Mouse (Mus musculus) Muller cell, postnatal 12 days (primary cell): ENCODE data around the gene Lhfpl2.
A peak's percentile ranks its signal among the peaks of the same experiment; 100 is the strongest.
"Not testable (repeated sequence)": the region's sequence is repeated elsewhere in the genome, so short reads cannot be mapped to it uniquely, and the experiment has no call there.

ENCODE experiments used
- DNase-seq: peaks from one replicate; pipeline ENCODE4 v3.0.0-alpha.2; 2015; ENCODE audit errors: inconsistent ontology term

Gene Lhfpl2

GRCm38 (mm10) chr13:94057563-94058560 lies at the start of gene Lhfpl2:
TSS of gene Lhfpl2 (plus strand) at chr13:94057796.
- DNase-seq = peak; percentile 86

DNA sequence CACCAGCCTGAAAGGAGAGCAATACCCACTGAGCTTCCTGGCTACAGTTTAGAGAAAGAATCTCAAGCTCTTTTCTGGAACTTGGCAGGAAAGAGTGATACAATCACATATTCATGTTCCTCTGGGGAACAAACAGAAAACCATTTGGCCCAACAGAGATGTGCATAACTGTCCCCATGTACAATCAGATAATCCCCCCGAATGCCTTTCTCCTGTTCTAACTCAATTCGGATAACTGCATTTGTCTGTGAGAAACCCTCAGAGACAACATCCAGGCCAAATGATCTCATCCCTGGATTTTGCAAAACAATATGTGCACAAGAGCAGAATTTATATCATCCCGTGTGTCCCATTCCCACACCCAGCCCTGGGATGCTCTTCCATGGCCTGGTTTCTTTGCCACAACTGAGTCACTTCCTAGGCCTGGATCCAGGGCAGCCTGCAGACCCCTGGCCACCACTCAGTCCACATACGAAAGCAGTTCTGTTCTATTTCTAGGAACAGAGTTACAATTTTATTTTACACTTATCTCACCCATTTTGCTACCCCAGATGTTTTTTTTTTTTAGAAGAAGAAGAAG lies 45.5 kb upstream of the Lhfpl2 start:
- peak; percentile 89 for DNase-seq

DNA sequence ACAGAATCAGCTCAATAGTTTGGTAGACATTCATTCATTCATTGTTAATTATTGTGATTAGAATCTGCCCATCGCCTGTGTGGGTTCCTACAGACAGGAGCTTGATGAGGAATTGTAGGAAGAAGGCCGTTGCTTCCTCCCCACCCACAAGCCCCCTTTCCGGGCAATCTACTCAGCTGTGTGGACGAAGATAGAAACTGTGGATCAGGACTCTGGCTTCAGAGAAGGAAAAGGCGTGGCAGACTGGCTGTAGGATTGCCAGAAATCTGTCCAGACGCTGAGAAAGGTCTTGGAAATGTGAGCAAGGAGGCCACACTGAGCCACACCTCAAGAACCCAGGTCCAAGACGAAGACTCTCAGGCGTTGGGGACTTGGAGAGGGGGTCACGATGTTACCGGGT lies 43.6 kb upstream of the Lhfpl2 start:
- DNase-seq = no peak

DNA sequence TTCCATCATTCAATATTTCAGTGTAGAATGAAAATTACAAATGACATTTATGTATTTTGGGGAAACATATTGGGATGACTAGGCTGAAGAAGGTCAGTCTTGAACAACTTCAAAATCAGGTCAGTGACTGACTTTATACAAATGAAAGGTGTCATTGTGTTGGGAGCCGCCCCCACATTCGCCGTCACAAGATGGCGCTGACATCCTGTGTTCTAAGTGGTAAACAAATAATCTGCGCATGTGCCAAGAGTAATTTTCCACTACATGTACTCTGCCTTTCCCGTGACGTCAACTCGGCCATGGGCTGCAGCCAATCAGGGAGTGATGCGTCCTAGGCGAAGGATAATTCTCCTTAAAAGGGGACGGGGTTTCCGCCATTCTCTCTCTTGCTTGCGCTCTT lies 33.0 kb upstream of the Lhfpl2 start:
- DNase-seq = not testable (repeated sequence)

DNA sequence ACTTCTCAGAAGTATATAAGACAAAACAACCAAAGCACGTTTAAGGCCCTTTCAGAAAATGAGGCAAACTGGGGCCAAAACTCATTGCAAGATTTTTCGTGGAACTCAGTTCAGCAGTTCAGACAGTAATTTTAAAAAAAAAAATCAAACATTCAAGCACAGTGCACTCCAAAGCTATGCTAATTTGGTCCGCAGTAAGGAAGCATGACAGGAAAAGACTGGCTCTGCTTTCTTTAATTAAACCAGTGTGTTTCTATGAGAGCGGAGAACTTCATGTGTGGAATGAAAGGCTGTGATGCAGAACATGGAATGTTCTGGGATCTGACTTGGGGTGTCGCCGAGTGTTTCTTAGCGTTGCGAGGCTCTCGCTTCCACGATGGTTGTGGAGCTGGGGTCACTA lies 28.4 kb upstream of the Lhfpl2 start:
- DNase-seq = no peak

DNA sequence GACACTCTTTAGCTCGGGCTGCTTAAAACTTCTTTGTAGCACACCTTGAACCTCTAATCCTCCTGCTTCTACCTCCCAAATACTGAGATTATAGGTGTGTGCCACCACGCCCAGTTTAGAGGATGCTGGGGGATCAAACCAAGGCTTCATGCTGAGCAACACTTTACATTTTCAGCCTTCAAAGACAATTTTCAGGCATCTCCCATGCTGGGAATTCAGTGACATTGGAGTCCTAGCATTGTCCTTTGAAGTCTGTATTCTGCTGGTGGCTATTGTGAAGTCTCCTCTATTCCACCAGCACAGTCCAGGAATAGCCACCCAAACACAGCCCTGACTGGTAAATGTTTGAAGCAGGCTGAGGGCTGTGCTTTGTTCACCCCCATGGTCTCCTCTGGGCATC lies 27.0 kb upstream of the Lhfpl2 start:
- DNase-seq = no peak

DNA sequence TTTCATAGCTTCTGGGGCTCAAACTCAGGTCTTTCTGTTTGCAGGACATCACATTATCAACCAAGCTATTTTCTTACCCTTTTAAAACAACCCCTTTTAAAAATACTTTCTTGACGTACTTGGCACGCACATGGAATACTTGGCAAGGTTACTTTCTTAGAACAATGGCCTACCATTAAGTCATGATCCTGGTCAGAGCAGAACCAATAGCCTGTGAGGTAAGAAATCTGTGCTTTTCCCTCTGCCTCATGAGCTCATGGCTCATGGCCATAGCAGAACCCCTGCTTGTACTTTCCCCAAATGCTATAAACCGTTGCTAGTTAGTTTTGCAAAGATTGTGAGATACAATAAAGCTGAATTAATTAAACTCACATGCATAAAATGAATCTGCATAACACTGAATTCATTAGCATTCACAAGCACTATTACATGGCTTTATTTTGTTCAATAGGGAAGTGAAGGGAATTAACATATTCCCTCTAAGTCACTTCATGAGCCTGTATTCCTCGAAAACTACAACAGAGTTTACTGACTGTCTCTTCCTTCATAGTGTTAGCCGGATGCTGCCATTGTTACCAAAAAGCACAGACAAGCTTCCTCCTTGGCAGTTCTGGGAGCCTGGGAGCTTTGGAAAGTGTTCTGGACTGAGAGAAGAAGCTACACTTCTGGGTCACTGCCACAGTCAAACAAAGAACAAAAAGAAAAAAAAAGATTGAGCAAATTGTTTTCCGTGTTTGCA lies 20.1 kb upstream of the Lhfpl2 start:
- peak; percentile 9 for DNase-seq

DNA sequence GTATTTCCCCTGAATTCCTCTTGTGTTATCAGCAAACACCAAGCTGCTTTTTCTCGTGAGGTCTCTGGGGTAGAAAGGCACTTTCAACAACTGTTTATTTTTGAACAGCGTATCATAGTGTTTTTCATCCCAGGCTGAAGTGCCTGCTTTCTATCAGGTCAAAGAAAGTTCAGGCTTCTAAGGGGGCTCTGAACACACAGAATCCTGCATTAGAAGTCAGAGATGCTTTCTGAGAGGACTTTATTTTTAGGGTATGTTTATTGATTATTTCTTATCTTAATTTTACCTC lies 19.6 kb upstream of the Lhfpl2 start:
- peak; percentile 34 for DNase-seq

DNA sequence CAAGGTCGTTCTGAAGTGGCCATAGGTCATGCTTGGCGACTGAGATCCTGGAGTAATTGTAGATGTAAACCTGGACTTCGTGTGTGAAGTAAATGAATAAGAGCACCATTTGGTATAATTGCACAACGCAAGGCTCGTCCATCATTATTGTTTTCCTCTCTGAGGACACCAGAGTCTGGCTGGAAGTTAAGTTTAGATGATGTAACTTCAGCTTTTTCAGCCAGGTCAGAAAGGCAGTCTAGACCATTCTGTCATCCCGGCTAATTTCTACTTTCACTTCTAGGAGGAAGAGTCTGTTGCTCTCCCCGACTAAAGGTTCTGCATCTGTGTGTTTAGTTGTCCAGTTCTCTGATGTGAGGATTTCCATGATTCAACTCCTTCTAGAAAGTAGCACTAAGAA lies 7.6 kb upstream of the Lhfpl2 start:
- DNase-seq = no peak

DNA sequence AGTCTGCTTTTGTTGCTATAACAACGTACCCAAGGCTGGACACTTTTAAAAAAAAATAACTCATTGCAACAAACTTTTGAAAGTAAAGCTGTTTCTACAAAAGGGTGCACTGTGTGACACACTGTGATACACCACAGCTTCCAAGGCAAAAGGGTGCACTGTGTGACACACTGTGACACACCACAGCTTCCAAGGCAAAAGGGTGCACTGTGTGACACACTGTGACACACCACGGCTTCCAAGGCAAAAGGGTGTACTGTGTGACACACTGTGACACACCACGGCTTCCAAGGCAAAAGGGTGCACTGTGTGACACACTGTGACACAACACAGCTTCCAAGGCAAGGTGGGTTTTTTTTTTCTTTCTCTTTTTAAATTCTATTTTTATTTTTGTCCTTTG lies 6.8 kb upstream of the Lhfpl2 start:
- no peak for DNase-seq

- no peak for DNase-seq
Measured at GRCm38 (mm10) chr13:94057036-94057562, 497 bp upstream of the Lhfpl2 start.

GRCm38 (mm10) chr13:94058642-94059222 lies 1.1 kb downstream of the Lhfpl2 start:
- DNase-seq = no peak

- DNase-seq = no peak
Measured at GRCm38 (mm10) chr13:94059373-94059772, 1.8 kb downstream of the Lhfpl2 start.

- DNase-seq = no peak
Measured at GRCm38 (mm10) chr13:94059778-94060177, 2.2 kb downstream of the Lhfpl2 start.

DNA sequence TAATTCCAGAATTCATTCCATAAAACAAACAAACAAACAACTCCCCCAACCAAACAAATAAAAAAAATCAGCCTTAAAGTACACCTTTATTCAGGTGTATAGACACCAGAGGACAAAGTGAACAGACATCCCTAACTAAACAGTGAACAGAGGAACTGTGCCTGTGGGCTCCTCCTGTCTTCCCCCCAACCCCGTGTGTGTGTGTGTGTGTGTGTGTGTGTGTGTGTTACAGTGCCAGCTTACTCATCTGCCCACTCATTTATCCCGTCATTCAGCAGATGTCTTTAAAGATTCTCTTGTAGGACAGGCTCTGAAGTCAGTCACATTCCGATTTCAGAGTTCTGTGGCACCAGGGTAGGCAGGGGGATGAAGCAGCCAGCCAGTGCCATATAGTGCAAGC lies 2.9 kb downstream of the Lhfpl2 start:
- no peak for DNase-seq

DNA sequence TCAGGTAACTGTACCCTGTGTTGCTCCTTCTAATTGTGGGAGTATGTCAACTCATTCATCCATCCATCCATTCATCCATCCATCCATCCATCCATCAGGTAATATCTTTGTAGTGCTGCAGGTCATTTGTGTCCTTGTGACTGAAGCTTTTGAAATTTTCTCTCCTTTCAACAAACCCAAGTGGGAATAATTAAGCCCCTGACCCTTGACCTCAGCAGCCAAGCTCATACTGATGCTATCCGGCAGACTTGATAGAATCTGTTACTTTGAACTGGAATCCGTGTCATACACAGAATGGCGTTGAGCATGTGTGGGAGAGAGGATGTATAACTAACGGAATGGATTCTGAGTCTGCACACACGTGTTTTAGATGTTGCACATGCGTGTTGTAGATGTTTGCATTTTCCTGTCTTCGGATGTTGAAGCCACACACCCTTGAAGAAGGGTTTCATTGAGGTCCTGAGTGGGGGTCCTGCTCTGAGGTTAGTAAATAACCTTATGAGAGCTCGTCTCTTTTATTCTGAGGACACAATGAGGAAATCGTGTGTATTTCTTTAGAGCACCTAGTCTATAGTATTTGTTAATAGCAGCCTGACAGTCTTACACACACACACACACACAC lies 3.8 kb downstream of the Lhfpl2 start:
- DNase-seq = no peak

- peak; percentile 82 for DNase-seq
Measured at GRCm38 (mm10) chr13:94062349-94063111, 4.9 kb downstream of the Lhfpl2 start.

DNA sequence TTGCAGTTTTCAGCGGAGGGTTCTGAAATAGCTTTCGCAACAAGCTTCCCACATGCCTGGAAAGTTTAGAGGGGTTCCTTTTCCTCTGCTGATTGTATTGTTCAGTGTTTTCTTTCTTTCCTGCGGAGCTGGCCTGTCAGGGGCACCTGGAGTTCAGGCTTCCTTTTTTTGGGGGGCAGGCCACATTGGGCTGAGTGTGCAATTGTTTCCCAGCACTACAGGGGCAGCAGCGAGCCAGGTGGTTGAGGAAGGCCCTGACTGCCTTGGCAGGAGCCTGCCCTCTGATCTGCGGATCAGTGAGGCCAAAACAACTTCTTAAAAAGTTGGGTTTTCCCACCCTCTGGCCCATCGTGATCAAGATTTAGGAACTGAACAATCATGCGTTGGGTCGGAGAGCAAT lies 5.6 kb downstream of the Lhfpl2 start:
- no peak for DNase-seq

DNA sequence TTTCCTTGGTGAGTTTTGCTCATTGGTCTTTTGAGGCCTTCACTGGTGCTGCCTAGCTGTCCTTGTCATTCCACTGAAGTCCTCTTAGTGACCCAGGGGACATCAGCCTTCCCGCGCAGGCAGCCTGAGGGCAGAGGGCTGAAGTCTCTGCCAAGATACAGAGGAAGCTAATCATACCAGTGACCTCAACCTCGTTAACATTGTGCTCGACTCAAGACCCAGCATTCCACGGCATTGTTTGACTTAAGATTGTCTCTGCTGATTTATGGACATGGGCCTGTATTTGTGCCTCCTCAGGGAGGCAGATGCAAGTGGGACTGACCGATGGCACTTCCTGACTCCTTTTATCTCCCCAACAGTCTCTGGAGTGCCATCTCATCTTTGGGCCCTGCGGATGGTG lies 7.0 kb downstream of the Lhfpl2 start:
- peak; percentile 83 for DNase-seq

- no peak for DNase-seq
Measured at GRCm38 (mm10) chr13:94065276-94066050, 7.9 kb downstream of the Lhfpl2 start.
